Mouse (Mus musculus) liver, adult 2 months (tissue): ENCODE data around the gene Hoxd12.

Source experiments
- CTCF ChIP-seq: fragments of 200-500 bp; IDR thresholded peaks from 2 replicates; pipeline ENCODE4 v1.5.1; 2011; ENCODE audit warnings: low read depth, low read length, control low read depth
- POLR2A ChIP-seq: fragments of 200-500 bp; IDR thresholded peaks from 2 replicates; pipeline ENCODE4 v1.6.1; 2011; ENCODE audit warnings: low read length, control low read depth; ENCODE audit not compliant: insufficient read depth; ENCODE audit errors: extremely low read depth

GRCm38 (mm10) chr2:74659507-74660005, 15.3 kb upstream of the Hoxd12 start, which contains the start of gene Evx2:
- no peak for TF ChIP-seq POLR2A
- TF ChIP-seq CTCF: no peak
